In the genomic region with DNA sequence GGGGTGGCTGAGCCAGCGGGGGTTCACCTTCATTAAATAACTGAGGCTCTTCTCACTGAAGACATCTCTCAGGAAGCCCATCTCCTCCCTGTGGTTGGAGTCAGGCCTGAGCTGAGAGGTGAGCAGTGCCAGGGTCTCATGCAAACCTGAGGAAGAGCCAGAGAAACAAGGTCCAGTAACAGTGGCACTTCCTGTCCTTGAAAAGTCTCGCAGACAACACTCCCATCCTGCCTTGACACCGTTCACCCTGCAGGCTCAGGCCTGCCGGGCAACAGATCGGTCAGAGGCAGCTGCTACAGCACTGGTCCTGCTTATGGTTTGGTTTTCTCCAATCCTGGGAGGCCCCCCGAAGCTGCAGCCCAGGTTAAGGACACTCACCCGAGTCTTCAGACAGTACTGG, we compare ENCODE assay signal across 11 mouse cellular contexts. TPM values are rescaled to one million over a fixed set of nuclear protein-coding genes. Genes with fewer than 3 reads are reported as not detected.
A peak's percentile ranks its signal among the peaks of the same experiment; 100 is the strongest.
DNase-seq lines count a peak whose midpoint lies in the region; ATAC-seq and TF ChIP-seq lines count a peak whose summit lies in the region.
"Had no signal": no experiment of that assay in that cellular context is flagged by ENCODE, and none has a peak within 500 bp of the region (broad histone marks: within the 10 kb centered on the region; RNA-seq: fewer than 3 reads in every experiment).

No protein-coding gene starts in this region.

- peak overlapping the region; percentile 70 for H3K4me2 ChIP-seq in hindbrain, embryonic 13.5 days
- peak overlapping the region; percentile 65 for H3K4me2 ChIP-seq in neural tube, embryonic 13.5 days

- no peak for ATAC-seq in hindbrain, embryonic 13.5 days (ENCODE audit: low FRiP score)
- ATAC-seq in neural tube, embryonic 13.5 days (ENCODE audit: low read depth): no peak
- ATAC-seq: Patski had no signal

- H3K36me3 ChIP-seq in hindbrain, embryonic 13.5 days: peaks cover 17% of the 10 kb centered on the region
- peaks cover 20% of the 10 kb centered on the region for H3K36me3 ChIP-seq in neural tube, embryonic 13.5 days

- peak overlapping the region; percentile 86 for H3K9ac ChIP-seq in hindbrain, embryonic 13.5 days
- peak overlapping the region; percentile 86 for H3K9ac ChIP-seq in neural tube, embryonic 13.5 days

- TF ChIP-seq CTCF in layer of hippocampus, adult 2 months (conservative IDR thresholded peaks at IDR 0.05): no peak

- WGBS in hindbrain, embryonic 13.5 days: 29% methylated on average over 7 of the region's 7 CpGs
- WGBS in neural tube, embryonic 13.5 days: 30% methylated on average over 7 of the region's 7 CpGs

- no peaks in the 10 kb centered on the region for H3K27me3 ChIP-seq in hindbrain, embryonic 13.5 days
- no peaks in the 10 kb centered on the region for H3K27me3 ChIP-seq in neural tube, embryonic 13.5 days
- H3K27me3 ChIP-seq: Patski had no signal

- peak overlapping the region; percentile 92 for H3K27ac ChIP-seq in layer of hippocampus, adult 2 months
- 0 out of 2 replicates have a peak overlapping the region, but pooled peaks have one; percentile 30 for H3K27ac ChIP-seq in hindbrain, embryonic 13.5 days
- 0 out of 2 replicates have a peak overlapping the region, but pooled peaks have one; percentile 3 for H3K27ac ChIP-seq in neural tube, embryonic 13.5 days (replicated peaks)

- peak; percentile 41 to 50 for DNase-seq in cerebellum, adult 18-20 months
- DNase-seq in cerebellum, adult 11 months: no peak
- no peak for DNase-seq in layer of hippocampus, adult 2 months (ENCODE audit: low spot score in 2 of 2)
- DNase-seq in layer of hippocampus, adult 9-10 months (ENCODE audit: low spot score): no peak
- DNase-seq in retina, postnatal 1 day: no peak
- no peak for DNase-seq in adrenal gland, adult 18-20 months (ENCODE audit: low spot score in 2 of 2)

- H3K9me3 ChIP-seq in hindbrain, embryonic 13.5 days: no peaks in the 10 kb centered on the region
- H3K9me3 ChIP-seq in neural tube, embryonic 13.5 days: no peaks in the 10 kb centered on the region
- H3K9me3 ChIP-seq: megakaryocyte, embryonic 14.5 days had no signal

- H3K4me3 ChIP-seq in layer of hippocampus, adult 2 months: peak overlapping the region; percentile 81
- H3K4me3 ChIP-seq in hindbrain, embryonic 13.5 days: peak overlapping the region; percentile 65
- peak overlapping the region; percentile 62 for H3K4me3 ChIP-seq in neural tube, embryonic 13.5 days
- H3K4me3 ChIP-seq: megakaryocyte, embryonic 14.5 days had no signal

- peaks cover 51% of the 10 kb centered on the region for H3K4me1 ChIP-seq in hindbrain, embryonic 13.5 days (replicated peaks)
- H3K4me1 ChIP-seq in neural tube, embryonic 13.5 days (replicated peaks): peaks cover 52% of the 10 kb centered on the region

RNA-seq across cellular contexts. Expression of a gene that starts 2.9 kb away (rescaled TPM):
- 10 to 100 TPM; 88.3 to 94.4 TPM for total RNA-seq in layer of hippocampus, adult 2 months (2021)
- 43.5 and 45.9 TPM in 2 replicates for polyA plus RNA-seq in hindbrain, embryonic 13.5 days (2015; fragmentation: Nextera tagmentation; extraction: Ambion mirVana)
- 44.4 and 49.6 TPM in 2 replicates for polyA plus RNA-seq in neural tube, embryonic 13.5 days (2015; fragmentation: Nextera tagmentation; extraction: Ambion mirVana)
- 10 to 100 TPM; 10.8 to 20.2 TPM for total RNA-seq in adrenal gland, adult 18-20 months (2021)

RNA-seq across cellular contexts. Expression of a gene that starts 16.0 kb away (rescaled TPM):
- not detected for total RNA-seq in layer of hippocampus, adult 2 months (2021)
- polyA plus RNA-seq in hindbrain, embryonic 13.5 days (2015; fragmentation: Nextera tagmentation; extraction: Ambion mirVana): 0.38 and 0.53 TPM in 2 replicates
- polyA plus RNA-seq in neural tube, embryonic 13.5 days (2015; fragmentation: Nextera tagmentation; extraction: Ambion mirVana): 0.45 and 0.65 TPM in 2 replicates
- total RNA-seq in adrenal gland, adult 18-20 months (2021): 10 to 100 TPM; 32.4 to 33.4 TPM
- polyA plus RNA-seq: Patski had no signal

RNA-seq across cellular contexts. Expression of a gene that starts 38.5 kb away (rescaled TPM):
- 100 to 1,000 TPM; 149 to 155 TPM for total RNA-seq in layer of hippocampus, adult 2 months (2021)
- polyA plus RNA-seq in hindbrain, embryonic 13.5 days (2015; fragmentation: Nextera tagmentation; extraction: Ambion mirVana): 15.4 and 16.0 TPM in 2 replicates
- polyA plus RNA-seq in neural tube, embryonic 13.5 days (2015; fragmentation: Nextera tagmentation; extraction: Ambion mirVana): 19.7 and 20.2 TPM in 2 replicates
- 100 to 1,000 TPM; 107 to 138 TPM for total RNA-seq in adrenal gland, adult 18-20 months (2021)

RNA-seq across cellular contexts. Expression of a gene that starts 41.3 kb away (rescaled TPM):
- total RNA-seq in layer of hippocampus, adult 2 months (2021): not detected
- polyA plus RNA-seq in hindbrain, embryonic 13.5 days (2015; fragmentation: Nextera tagmentation; extraction: Ambion mirVana): not detected in 2 replicates
- polyA plus RNA-seq in neural tube, embryonic 13.5 days (2015; fragmentation: Nextera tagmentation; extraction: Ambion mirVana): not detected in 2 replicates
- total RNA-seq in adrenal gland, adult 18-20 months (2021): not detected
- total RNA-seq: left cerebral cortex, postnatal 36 days had no signal
- polyA plus RNA-seq: Patski had no signal

RNA-seq across cellular contexts. Expression of a gene that starts 58.5 kb away (rescaled TPM):
- not detected for total RNA-seq in layer of hippocampus, adult 2 months (2021)
- polyA plus RNA-seq in hindbrain, embryonic 13.5 days (2015; fragmentation: Nextera tagmentation; extraction: Ambion mirVana): 0.42 TPM in 1 of 2 replicates, not detected in the other
- polyA plus RNA-seq in neural tube, embryonic 13.5 days (2015; fragmentation: Nextera tagmentation; extraction: Ambion mirVana): 0.08 and 0.14 TPM in 2 replicates
- not detected for total RNA-seq in adrenal gland, adult 18-20 months (2021)
- polyA plus RNA-seq: Patski had no signal

Comparison
In these comparisons a context has a peak if more than half of its experiments do, and no peak if none do; other contexts are left out.
1. DNase-seq: peak in cerebellum, adult 18-20 months (2 of 2); none in cerebellum, adult 11 months (single experiment), layer of hippocampus, adult 2 months (0 of 2), layer of hippocampus, adult 9-10 months (single experiment), retina, postnatal 1 day (single experiment) and adrenal gland, adult 18-20 months (0 of 2).
2. H3K27ac ChIP-seq: peak in every context shown above with its lines; median percentile 92 in layer of hippocampus, adult 2 months; 30 in hindbrain, embryonic 13.5 days; 3 in neural tube, embryonic 13.5 days.
3. RNA of a gene that starts 2.9 kb away (total RNA-seq): 88.3 to 94.4 TPM in layer of hippocampus, adult 2 months; 10.8 to 20.2 TPM in adrenal gland, adult 18-20 months; every median in the first group is over 4 times any median in the second.
4. RNA of a gene that starts 16.0 kb away (total RNA-seq): 32.4 to 33.4 TPM in adrenal gland, adult 18-20 months; not detected in layer of hippocampus, adult 2 months; every median in the first group is over 10 times any median in the second.
5. Peak in every context shown above with its lines, with median percentiles within 50 percentile points of each other: H3K4me3 ChIP-seq.